Mouse (Mus musculus) liver, embryonic 14.5 days (tissue): ENCODE data around the gene Adgre1.

Experiments
- CTCF ChIP-seq: IDR thresholded peaks from 2 replicates; pipeline ENCODE4 v1.5.1; 2016; ENCODE audit warnings: antibody characterized with exemption, low read depth, control low read depth
- EP300 ChIP-seq: IDR thresholded peaks from 2 replicates; pipeline ENCODE4 v1.6.1; 2016; ENCODE audit warnings: antibody characterized with exemption, low read depth

DNA sequence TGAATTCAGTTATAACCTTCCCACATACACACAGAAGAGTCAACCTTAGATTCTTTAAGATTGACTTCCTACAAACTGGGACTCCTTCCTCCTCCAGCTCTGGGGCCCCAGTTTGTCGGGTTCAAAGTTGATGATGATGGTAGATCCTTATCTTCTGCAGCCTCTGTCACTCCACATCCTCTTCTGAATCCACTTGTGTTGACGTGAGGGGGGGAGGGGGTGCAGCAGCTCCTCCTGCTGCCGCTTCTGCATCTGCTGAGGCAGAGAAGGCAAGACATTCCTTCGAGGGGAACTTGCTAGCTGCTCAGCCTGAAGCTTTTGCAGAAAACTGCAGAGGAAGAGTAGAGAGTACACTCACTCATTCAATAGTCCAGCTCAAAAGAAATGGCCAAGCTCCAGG is 16.9 kb upstream of the Adgre1 start:
- TF ChIP-seq CTCF (no peak), EP300 (no peak)
